Mouse (Mus musculus) lung, adult 18-20 months (tissue): ENCODE data around the gene Csf2ra.
"Not testable (repeated sequence)": the region's sequence is repeated elsewhere in the genome, so short reads cannot be mapped to it uniquely, and the experiment has no call there.

Experiments
- DNase-seq, 2 experiments: peaks; one replicate each; pipeline ENCODE4 v3.0.0; 2022; ENCODE audit warnings: mixed read lengths in 2 of 2

Gene Csf2ra

DNA sequence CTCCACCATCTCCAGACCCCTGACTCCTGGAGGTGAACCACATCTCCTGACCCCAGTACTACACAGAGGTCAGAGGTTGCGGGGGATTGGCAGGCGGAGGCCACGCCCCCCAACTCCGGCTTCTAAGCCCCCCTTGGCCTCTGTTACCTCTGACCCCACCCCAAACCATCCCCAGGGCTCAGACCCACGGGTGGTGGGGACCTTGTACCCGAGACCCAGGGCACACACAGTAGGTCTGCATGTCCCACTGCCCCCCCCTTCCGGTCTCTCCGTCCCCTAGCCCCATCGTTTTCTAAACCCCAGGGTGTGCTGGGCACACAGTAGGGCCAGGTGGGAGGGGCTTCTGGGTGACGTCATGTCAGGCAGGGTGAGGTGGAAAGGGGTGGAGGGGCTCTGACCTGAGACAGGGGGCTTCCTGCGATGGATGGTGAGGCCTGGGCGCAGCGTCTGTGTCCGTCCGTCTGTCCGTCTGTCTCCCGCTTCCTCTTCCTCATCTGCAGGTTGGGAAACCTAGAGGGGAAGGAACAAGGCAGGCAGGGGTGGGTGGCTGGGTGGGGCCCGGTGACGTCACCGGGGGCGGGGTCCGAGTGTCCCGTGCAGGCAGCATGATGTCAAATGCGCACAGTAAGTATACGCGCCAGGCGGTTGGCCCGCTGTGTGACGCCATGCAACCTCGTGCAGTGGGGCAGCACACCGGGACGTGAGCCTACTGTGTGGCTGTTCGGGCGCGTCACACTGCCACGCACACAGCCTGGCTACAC is at the start of gene Csf2ra:
TSS of gene Csf2ra (minus strand) at position 489 of the 761 bp plus-strand sequence.
- peak; percentile 24 to 34 for DNase-seq

GRCm38 (mm10) chr19:61275446-61275845 is 47.2 kb upstream of the Csf2ra start:
- no peak for DNase-seq

DNA sequence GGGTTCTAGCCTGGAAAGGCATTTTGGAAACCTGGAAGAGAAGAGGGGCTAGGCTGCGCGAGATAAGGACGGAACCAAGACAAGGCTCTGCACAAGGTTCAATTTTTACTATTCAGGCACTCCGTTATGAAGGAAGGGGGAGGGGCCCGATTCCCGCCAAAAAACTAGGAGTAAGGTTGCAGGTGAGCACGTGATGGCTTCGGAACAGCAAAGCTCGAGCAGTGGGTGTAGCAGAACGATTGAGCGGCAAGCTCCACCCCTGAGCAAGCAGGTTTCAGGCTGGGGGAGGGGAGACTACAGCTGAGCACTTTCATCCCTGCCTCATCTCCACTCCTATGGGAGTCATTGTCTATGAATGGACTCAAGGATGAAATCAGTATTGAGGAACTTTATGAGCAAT is 40.9 kb upstream of the Csf2ra start:
- DNase-seq: peak in 1 of 2 experiments; percentile 10

GRCm38 (mm10) chr19:61267141-61267540 is 38.9 kb upstream of the Csf2ra start:
- DNase-seq: no peak

DNA sequence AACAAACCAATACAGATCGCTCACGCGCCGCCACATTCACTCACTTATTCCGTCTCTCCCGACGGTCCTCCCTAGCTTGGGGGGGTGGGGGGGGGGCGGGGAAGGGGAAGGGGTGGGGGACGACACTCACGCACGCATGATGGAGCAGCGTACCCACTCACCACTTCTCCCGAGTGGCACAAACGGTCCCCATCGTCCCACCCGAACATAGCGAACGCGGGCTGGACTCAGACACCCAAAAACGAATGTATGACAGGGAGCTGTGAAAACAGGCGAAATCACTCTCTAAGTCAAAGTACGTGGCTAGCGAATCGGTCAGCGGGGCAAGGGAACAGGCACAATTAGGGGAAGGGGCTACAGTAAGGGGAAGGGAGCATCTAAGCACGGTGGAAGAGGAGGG is 38.4 kb upstream of the Csf2ra start:
- no peak for DNase-seq

DNA sequence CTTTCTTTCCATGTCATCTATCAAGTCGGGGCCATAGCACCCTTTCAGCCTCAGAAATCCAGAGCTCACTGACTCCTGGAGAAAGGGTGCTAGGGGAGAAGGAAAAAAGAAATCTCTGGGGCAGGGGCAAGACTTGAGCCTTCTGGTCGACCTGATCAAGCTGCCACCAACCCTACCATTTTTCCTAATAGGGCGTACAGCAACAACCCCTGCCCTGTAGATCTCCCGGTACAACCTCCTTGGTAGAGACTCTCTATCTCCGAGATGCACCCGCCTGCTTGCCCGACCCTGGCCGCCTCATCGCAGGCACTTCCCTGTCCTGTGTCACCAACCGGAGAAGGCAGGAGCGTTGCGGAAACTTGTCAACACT is 38.0 kb upstream of the Csf2ra start:
- DNase-seq: peak; percentile 26 to 36

- peak; percentile 84 to 88 for DNase-seq
Measured at GRCm38 (mm10) chr19:61265349-61266245, 37.4 kb upstream of the Csf2ra start.

- no peak for DNase-seq
Measured at GRCm38 (mm10) chr19:61264933-61265332, 36.7 kb upstream of the Csf2ra start.

DNA sequence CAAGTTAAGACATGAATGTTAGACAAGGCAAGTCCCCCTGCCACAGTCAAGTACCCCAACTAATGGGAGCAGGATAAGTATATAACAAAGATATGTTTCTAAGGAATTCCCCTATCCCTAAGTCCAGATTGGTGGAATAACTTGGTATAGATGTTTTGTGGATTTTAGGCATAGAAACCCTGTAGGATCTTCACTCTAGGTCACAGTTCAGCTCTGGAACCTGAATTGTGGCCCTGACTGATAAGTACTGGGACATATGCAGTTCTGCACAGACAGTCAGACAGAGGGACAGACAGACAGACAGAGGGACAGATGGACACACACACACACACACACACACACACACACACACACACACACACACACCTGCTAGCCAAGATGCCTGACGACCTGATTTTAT is 36.0 kb upstream of the Csf2ra start:
- no peak for DNase-seq

- DNase-seq: no peak
Measured at GRCm38 (mm10) chr19:61261241-61261640, 33.0 kb upstream of the Csf2ra start.

DNA sequence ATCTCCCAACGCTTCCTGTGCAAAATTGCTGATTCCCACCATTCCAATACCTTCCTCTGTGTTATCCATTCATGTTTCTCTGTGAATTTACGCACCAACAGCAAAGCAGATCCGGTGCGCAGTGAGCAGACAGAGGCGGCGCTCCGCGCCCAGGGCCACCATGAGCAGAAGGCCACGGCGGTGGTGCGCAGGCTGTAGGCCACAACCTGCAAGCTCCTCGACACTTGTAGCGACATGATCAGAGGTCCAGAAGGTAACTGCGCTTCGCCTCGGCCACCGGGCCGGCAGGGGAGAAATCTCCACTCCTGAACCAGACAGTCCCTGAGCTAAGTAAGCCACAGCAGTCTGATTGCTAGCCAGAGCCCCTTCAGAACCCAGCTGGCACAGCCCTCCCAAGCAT is 29.5 kb upstream of the Csf2ra start:
- DNase-seq: no peak

DNA sequence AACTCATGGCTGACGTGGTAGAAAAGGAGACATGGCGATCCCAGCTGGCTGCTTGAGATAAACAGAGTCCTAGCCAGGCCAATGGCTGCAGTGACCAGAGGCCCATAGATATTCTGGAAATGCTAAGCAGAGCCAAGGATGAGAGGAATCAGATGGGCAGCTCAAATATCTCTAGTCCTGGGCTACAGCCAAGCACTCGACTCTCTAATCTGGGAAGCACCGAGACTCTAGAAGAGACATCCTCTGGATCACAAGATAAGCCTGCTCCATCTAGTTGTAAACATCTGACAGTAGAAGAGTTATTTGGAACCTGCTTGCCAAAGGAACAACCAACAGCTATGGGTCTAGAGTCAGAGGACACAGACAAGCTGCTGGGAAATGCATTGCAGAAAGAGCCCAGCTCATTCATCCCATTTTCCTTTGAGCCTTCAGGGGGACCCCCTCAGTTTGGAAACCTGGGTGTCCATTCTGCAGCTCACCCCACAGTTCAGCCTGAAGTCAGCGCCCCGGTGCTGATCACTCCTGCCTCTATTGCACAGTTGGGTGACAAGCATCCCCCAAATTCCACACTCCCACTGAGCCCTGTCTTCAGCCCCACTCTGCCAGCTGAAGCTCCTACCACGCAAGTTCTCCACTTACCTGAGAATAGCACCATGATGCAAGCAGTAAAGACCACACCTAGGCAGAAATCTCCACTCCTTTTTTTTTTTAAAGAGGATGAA is 28.1 kb upstream of the Csf2ra start:
- no peak for DNase-seq

DNA sequence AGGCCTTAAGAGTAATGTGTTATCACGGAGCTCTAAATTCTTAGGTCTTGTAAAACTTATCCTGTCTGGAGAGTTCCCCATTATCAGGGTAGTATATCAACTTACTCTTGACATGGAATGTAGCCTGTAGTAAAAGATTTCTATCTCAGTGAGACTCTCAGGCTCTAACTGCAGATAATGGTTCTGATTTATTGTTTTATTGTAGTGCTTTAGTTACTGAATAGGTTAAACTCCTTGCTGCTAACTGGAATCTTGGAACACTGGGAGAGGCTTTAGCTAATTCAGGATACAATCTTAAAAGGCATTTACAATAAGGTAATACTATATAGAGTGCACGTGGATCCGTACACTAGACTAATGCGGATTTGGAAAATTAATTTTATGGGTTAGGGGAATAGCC is 19.1 kb upstream of the Csf2ra start:
- DNase-seq: not testable (repeated sequence)

DNA sequence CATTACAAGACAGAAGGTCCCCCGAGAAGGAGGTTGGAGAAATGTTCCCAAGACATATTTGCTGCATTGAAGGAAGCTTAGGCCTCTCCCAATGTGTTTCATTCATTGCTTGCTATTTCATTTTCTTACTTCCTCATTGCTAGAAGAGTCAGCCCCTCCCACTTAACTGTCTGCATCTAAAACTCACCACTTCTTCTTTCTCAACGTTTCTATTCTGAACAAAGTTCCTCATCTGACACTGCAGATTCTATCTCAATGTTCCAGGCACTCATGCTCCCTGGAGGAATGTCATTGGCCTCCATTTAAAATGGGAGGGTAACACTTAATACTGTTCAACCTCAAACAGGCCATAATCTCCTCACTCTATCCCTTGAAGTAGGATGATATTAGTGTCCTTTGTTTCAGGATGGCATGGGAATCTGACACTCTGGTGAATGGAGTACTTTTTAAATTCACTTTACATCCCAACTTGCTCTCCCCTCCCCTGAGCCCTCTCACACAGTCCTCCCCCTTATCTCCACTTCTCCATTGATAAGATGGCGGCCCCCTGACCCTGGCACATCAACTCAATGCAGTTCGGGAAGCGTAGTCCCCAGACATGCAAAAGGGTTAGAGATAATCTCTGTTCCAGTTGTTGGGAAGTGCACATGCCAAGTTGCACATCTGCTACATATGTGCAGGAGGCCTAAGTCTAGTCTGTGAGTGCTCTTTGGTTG is 16.6 kb upstream of the Csf2ra start:
- DNase-seq: no peak

GRCm38 (mm10) chr19:61237967-61238366 is 9.7 kb upstream of the Csf2ra start:
- no peak for DNase-seq

DNA sequence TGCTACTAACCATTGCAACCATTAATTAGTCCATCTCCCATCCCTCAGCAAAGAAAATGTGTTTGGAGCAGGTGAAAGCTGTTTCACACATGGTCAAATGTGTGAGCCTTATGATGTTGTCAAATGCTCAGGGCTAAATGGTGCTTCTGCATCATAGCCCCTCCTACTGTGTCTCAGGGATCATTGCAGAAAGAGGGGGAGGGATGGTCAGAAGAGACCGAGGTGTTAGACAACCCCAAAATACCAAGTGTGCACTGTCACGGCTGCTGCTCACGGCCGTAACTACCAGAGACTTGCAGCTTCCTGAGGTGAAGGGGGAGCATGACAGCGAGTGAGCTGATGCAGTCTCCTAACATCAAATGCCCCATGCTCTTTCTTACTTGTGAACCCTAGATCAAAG is 6.3 kb upstream of the Csf2ra start:
- no peak for DNase-seq

DNA sequence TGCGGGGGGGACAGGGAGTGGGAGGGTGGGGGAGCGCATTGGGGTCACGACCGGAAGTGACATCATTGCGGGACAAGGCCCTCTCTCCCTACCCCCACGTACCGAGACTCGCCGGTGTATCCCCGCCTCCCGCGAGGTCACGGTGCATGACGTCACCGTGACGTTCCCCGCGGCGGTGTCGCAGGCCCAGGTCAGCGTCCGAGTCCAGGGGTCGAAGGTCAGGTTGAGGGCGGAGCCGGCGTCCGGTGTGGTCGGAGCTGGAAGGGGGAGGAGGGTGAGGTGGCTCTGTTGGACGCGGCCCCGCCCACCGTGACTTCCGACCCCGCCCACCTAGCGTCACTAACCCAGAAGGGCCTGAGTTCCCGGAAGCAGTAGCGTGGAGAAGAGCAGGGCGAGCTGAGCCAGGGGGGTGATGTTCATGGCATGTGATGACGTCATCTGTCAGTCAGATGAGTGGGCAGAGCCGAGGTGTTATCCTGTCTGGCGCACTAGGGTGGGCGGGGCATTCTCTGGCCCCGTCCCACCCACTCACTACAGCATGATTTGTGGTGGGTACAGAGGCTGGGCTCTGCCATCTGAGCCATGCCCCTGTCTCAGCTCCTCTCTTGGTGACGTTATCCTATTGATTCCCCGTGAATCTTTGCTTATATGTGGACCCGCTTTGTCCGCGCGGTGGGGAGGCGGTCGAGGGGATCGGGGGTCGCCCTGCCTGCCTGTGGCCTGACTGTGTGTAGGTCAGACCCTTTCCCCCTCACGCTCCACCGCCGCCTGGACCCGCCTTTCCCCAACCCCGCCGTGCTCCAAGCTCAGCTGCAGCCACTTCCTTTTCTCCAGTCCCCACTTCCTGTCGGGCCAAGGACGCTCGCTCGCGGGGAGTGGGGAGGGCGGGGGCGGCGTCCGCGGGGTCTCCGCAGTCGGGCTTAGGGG is 1.0 kb downstream of the Csf2ra start:
- peak; percentile 81 to 86 for DNase-seq

DNA sequence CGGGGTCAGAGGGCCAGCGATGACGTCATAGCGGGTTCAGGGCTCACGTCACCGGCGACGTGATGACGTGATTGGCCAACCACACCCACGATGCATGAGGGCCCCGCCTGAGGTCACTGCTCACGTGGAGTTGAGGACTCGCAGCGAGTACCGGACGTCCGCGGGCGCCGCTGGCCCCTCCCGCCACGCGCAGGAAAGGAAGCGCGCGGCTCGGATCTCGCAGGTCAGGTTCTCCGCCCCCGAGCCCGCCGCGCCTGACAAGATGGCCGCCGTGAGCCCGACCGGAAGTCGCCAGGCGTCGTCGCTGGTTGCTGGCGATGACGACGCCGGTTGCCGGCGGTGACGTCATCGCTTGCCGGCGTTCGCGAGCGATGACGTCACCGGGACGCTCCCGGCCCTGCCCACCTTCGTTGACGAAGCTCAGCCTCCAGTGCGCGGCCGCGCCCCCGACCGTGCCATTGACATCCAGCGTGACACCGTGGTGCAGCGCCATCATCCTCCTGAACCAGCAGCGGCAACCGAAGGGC is 1.8 kb downstream of the Csf2ra start:
- peak; percentile 41 to 57 for DNase-seq

- DNase-seq: peak; percentile 57 to 58
Measured at GRCm38 (mm10) chr19:61225526-61226400, 2.5 kb downstream of the Csf2ra start.
